Mouse (Mus musculus) olfactory bulb, adult 2 months (tissue): ENCODE results near the gene Bmp2k. TPM values are rescaled to one million over a fixed set of nuclear protein-coding genes. Genes with fewer than 3 reads are reported as not detected.
A peak's percentile ranks its signal among the peaks of the same experiment; 100 is the strongest.

ENCODE experiments used
- H3K27ac ChIP-seq: fragments of 200-500 bp; 2 replicates; pipeline ENCODE4 v1.5.1; 2012; ENCODE audit warnings: low read depth, low read length; ENCODE audit not compliant: insufficient read depth
- H3K4me1 ChIP-seq: fragments of 200-500 bp; 2 replicates; pipeline ENCODE4 v1.6.1; 2012; ENCODE audit warnings: low read length; ENCODE audit not compliant: control insufficient read depth, insufficient read depth
- H3K4me3 ChIP-seq: fragments of 200-500 bp; 2 replicates; pipeline ENCODE4 v1.5.1; 2012; ENCODE audit warnings: mild to moderate bottlenecking, low read depth, low read length, moderate library complexity; ENCODE audit not compliant: insufficient read depth
- CTCF ChIP-seq: fragments of 200-500 bp; IDR thresholded peaks from 2 replicates; pipeline ENCODE4 v1.5.1; 2012; ENCODE audit warnings: low read depth, mild to moderate bottlenecking, low read length, moderate library complexity; ENCODE audit not compliant: insufficient read depth
- POLR2A ChIP-seq: fragments of 200-500 bp; IDR thresholded peaks from 2 replicates; pipeline ENCODE4 v1.6.1; 2012; ENCODE audit warnings: mild to moderate bottlenecking, low read depth, low read length, moderate library complexity; ENCODE audit not compliant: insufficient read depth
- WGBS: fragments of 180-500 bp; shearing (Covaris S2); methylation state at CpG from one replicate; pipeline ENCODE4 v1.1.7; 2018; 5-methylcytosine and 5-hydroxymethylcytosine counted together
- polyA plus RNA-seq: library from polyadenylated mRNA; stranded (reverse); fragments of >200 nt; gene quantifications from 2 replicates; pipeline ENCODE4 v1.2.4, GENCODE M21; 2012; ENCODE audit warnings: low replicate concordance; ENCODE audit not compliant: missing spikeins, insufficient read depth, insufficient read length

Gene Bmp2k
- polyA plus RNA-seq, 1 experiment, result not detected

GRCm38 (mm10) chr5:96997802-96998565, 495 bp downstream of the Bmp2k start:
- H3K4me1 ChIP-seq, result peaks cover 4% of the 10 kb centered on the region
- 1% methylated on average over 75 of the region's 75 CpGs for WGBS
- H3K4me3 ChIP-seq, result peak overlapping the region; percentile 93
- TF ChIP-seq CTCF (no peak), POLR2A (no peak)
- H3K27ac ChIP-seq, result no peak overlapping the region

- 7% methylated on average over 6 of the region's 6 CpGs for WGBS
- no peak overlapping the region for H3K27ac ChIP-seq
These were observed 1.0 kb downstream of the Bmp2k start for GRCm38 (mm10) chr5:96998566-96998907.

GRCm38 (mm10) chr5:96999601-97000000, 2.1 kb downstream of the Bmp2k start:
- Histone ChIP-seq H3K27ac (no peak overlapping the region), H3K4me3 (no peak overlapping the region), H3K4me1 (peaks cover 9% of the 10 kb centered on the region)
- TF ChIP-seq CTCF (no peak), POLR2A (no peak)
- 89% methylated on average over 7 of the region's 7 CpGs for WGBS

More at GRCm38 (mm10) chr5:96998566-96998907, 1.0 kb downstream of the Bmp2k start:
- H3K4me3 ChIP-seq, result peak overlapping the region; percentile 93; the same call in 1 of the 2 replicates
- H3K4me1 ChIP-seq, result peaks cover 4% of the 10 kb centered on the region
- TF ChIP-seq POLR2A (no peak), CTCF (no peak)

- TF ChIP-seq POLR2A (no peak), CTCF (no peak)
- Histone ChIP-seq H3K4me1 (peaks cover 11% of the 10 kb centered on the region), H3K27ac (no peak overlapping the region), H3K4me3 (no peak overlapping the region)
- 79% methylated on average over 5 of the region's 5 CpGs for WGBS
These were observed 3.0 kb downstream of the Bmp2k start for GRCm38 (mm10) chr5:97000524-97000923.

- peaks cover 11% of the 10 kb centered on the region for H3K4me1 ChIP-seq
- 82% methylated on average over 10 of the region's 10 CpGs for WGBS
- no peak overlapping the region for H3K4me3 ChIP-seq
- H3K27ac ChIP-seq, result no peak overlapping the region
- TF ChIP-seq CTCF (no peak), POLR2A (no peak)
These were observed 3.7 kb downstream of the Bmp2k start for GRCm38 (mm10) chr5:97001153-97001552.

GRCm38 (mm10) chr5:97001571-97001970, 4.1 kb downstream of the Bmp2k start:
- Histone ChIP-seq H3K4me3 (no peak overlapping the region), H3K4me1 (peaks cover 8% of the 10 kb centered on the region), H3K27ac (no peak overlapping the region)
- WGBS, result 85% methylated on average over 5 of the region's 5 CpGs
- TF ChIP-seq POLR2A (no peak), CTCF (no peak)

- Histone ChIP-seq H3K4me3 (no peak overlapping the region), H3K4me1 (peaks cover 7% of the 10 kb centered on the region; the same call in 1 of the 2 replicates), H3K27ac (no peak overlapping the region)
- WGBS, result 90% methylated on average over 5 of the region's 5 CpGs
- TF ChIP-seq POLR2A, result no peak
These were observed 4.8 kb downstream of the Bmp2k start for GRCm38 (mm10) chr5:97002336-97002735.

- 91% methylated on average over 7 of the region's 7 CpGs for WGBS
- no peak for TF ChIP-seq CTCF
- TF ChIP-seq POLR2A, result no peak
- H3K4me1 ChIP-seq, result peaks cover 7% of the 10 kb centered on the region; the same call in 1 of the 2 replicates
- no peak overlapping the region for H3K4me3 ChIP-seq
- H3K27ac ChIP-seq, result no peak overlapping the region
These were observed 5.4 kb downstream of the Bmp2k start for GRCm38 (mm10) chr5:97002937-97003336.

- TF ChIP-seq POLR2A, result no peak
- Histone ChIP-seq H3K4me3 (no peak overlapping the region), H3K4me1 (peaks cover 7% of the 10 kb centered on the region; the same call in 1 of the 2 replicates), H3K27ac (no peak overlapping the region)
- 68% methylated on average over 23 of the region's 23 CpGs for WGBS
These were observed 6.9 kb downstream of the Bmp2k start for GRCm38 (mm10) chr5:97004178-97005030.
